Mouse (Mus musculus) intestine, embryonic 14.5 days (tissue): ENCODE results near the gene Tmem91. TPM values are rescaled to one million over a fixed set of nuclear protein-coding genes. Genes with fewer than 3 reads are reported as not detected.

Experiments
- ATAC-seq: fragments of 200-750 bp; cut with Nextera tagmentation; replicated peaks from 2 replicates; pipeline ENCODE4 v1.8.0; 2017; ENCODE audit warnings: low read depth, moderate number of reproducible peaks, moderate TSS enrichment, moderate library complexity; ENCODE audit not compliant: low FRiP score, low TSS enrichment
- DNase-seq: peaks from one replicate; pipeline ENCODE4 v3.0.0-alpha.2; 2018; ENCODE audit warnings: low spot score
- H3K27ac ChIP-seq: fragments of 300-500 bp; sonication (generic); 2 replicates; pipeline ENCODE4 v1.5.1; 2014; ENCODE audit warnings: low read depth, mild to moderate bottlenecking, control low read depth
- H3K27me3 ChIP-seq: fragments of 300-500 bp; sonication (generic); replicated peaks from 2 replicates; pipeline ENCODE4 v1.6.1; 2014; ENCODE audit warnings: low read length, control low read depth; ENCODE audit not compliant: control insufficient read depth, insufficient read depth
- H3K36me3 ChIP-seq: fragments of 300-500 bp; sonication (generic); 2 replicates; pipeline ENCODE4 v1.6.1; 2014; ENCODE audit warnings: low read length, control low read depth; ENCODE audit not compliant: control insufficient read depth, insufficient read depth
- H3K4me1 ChIP-seq: fragments of 300-500 bp; sonication (generic); replicated peaks from 2 replicates; pipeline ENCODE4 v1.6.1; 2014; ENCODE audit warnings: low read length, control low read depth, mixed read lengths; ENCODE audit not compliant: control insufficient read depth, insufficient read depth
- H3K4me2 ChIP-seq: fragments of 300-500 bp; sonication (generic); 2 replicates; pipeline ENCODE4 v1.6.1; 2014; ENCODE audit warnings: low read length
- H3K4me3 ChIP-seq: fragments of 300-500 bp; sonication (generic); 2 replicates; pipeline ENCODE4 v1.5.1; 2014; ENCODE audit warnings: low read depth, low read length, control low read depth, mixed read lengths
- H3K9ac ChIP-seq: fragments of 300-500 bp; sonication (generic); 2 replicates; pipeline ENCODE4 v1.6.1; 2014; ENCODE audit warnings: mild to moderate bottlenecking, low read length
- H3K9me3 ChIP-seq: fragments of 300-500 bp; sonication (generic); 2 replicates; pipeline ENCODE4 v1.6.1; 2016; ENCODE audit warnings: low read length, control low read depth; ENCODE audit not compliant: control insufficient read depth
- WGBS: fragments of 180-500 bp; shearing (Covaris S2); extraction: QIAGEN DNeasy Blood & Tissue Kit; methylation state at CpG from one replicate; pipeline ENCODE4 v1.1.7; 2014; 5-methylcytosine and 5-hydroxymethylcytosine counted together
- polyA plus RNA-seq: library from polyadenylated mRNA; unstranded; fragments of >200 nt; fragmentation: Nextera tagmentation; extraction: Ambion mirVana; gene quantifications from 2 replicates; pipeline ENCODE4 v1.2.1, GENCODE M21; 2014

Tmem91 gene
- polyA plus RNA-seq, 1 experiment from 2014 or later = 2.2 TPM

DNA sequence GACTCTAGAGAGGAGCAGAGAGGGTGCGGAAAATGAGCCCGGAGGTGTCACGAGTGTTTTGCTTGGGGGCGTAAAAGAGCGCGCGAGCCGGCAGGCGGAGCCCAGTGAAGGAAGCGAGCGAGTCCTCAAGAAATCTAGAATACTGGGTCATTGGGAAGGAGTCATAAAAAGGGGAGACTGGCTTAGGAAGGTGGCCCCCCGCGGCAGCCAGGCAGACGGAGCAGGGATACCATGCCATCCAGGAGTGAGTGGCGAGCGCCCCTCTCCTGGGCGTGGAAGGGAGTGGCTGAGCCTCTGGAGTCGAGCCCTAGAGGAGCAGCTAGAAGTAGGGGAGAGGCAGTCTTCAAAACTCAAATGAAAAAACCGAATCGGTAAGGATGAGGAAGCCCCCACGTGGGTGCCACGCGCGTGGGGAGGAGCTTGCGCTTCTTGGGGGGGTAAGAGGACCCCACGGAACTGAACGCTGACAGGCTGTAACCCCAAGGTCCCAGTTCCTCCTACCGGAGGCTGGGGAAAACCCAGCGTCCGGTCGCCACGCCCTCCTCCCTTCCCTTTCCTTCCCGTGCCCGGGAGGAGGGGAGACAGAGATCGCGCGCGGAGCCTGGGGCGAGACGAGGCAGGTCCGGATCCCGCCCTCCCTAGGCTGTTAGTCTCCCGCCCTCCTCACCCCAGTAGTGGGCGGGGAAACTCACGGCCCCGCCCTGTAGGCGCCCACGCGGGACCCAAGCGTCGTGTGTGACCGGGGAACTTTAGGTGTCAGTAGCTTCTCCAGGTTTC, 14.0 kb upstream of the Tmem91 start:
- DNase-seq = peak; percentile 81
- Histone ChIP-seq H3K36me3 (no peaks in the 10 kb centered on the region), H3K9me3 (no peaks in the 10 kb centered on the region), H3K9ac (peak overlapping the region; percentile 43), H3K4me1 (peaks cover 10% of the 10 kb centered on the region; the same call in 1 of the 2 replicates), H3K4me2 (peak overlapping the region; percentile 90), H3K27ac (0 out of 2 replicates have a peak overlapping the region, but pooled peaks have one; percentile 3), H3K27me3 (peaks cover 13% of the 10 kb centered on the region; the same call in 1 of the 2 replicates), H3K4me3 (peak overlapping the region; percentile 59)
- ATAC-seq = peak; percentile 51
- under 1% methylated on average over 51 of the region's 52 CpGs for WGBS

GRCm38 (mm10) chr7:25687811-25688401, 12.9 kb upstream of the Tmem91 start:
- Histone ChIP-seq H3K27me3 (peaks cover 13% of the 10 kb centered on the region; the same call in 1 of the 2 replicates), H3K4me2 (peak overlapping the region; percentile 90), H3K4me3 (peak overlapping the region; percentile 59), H3K9me3 (no peaks in the 10 kb centered on the region), H3K36me3 (peaks cover 2% of the 10 kb centered on the region; the same call in 1 of the 2 replicates), H3K9ac (peak overlapping the region; percentile 43), H3K27ac (peak overlapping the region; percentile 22; the same call in 1 of the 2 replicates), H3K4me1 (peaks cover 10% of the 10 kb centered on the region; the same call in 1 of the 2 replicates)
- DNase-seq (peak; percentile 70), ATAC-seq (no peak)
- WGBS = under 1% methylated on average over 47 of the region's 47 CpGs

DNA sequence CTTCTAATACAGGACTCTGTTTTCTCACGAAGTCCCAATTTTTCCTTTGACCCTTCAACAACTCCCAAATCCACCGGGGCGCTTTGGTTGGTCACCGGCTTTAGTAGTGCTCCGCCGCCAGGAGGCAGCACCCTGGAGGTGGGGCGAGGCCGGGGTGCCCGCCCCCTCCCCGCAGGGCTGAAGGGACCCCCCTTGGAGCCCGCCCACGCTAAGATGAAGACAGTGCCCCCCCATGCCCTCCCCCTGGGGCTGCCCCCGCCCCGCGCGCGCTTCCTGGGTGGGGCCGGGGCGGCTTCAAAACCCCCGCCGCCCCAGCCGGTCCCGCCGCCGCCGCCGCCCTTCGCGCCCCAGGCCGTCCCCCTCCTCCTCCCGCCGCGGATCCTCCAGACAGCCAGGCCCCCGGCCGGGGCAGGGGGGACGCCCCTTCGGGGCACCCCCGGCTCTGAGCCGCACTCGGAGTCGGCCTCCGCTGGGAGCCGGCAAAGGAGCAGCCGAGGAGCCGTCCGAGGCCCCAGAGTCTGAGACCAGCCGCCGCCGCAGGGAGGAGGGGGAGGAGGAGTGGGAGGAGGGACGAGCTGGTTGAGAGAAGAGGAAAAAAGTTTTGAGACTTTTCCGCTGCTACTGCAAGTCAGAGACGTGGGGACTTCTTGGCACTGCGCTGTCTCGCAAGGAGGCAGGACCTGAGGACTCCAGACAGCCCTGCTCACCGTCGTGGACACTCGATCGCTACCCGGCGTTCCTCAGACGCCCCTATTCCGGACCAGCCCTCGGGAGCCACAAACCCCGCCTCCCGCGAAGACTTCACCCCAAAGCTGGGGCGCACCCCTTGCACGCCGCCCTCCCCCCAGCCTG, 11.9 kb upstream of the Tmem91 start, which contains the start of gene Tgfb1:
Tgfb1 (plus strand) TSS at position 323 of the 852 bp plus-strand sequence.
- Histone ChIP-seq H3K9me3 (no peaks in the 10 kb centered on the region), H3K9ac (peak within 1 kb of the TSS; percentile 65), H3K27ac (peak within 1 kb of the TSS; percentile 62), H3K4me3 (peak within 1 kb of the TSS; percentile 59), H3K36me3 (peaks cover 4% of the 10 kb centered on the region; the same call in 1 of the 2 replicates), H3K27me3 (peaks cover 13% of the 10 kb centered on the region; the same call in 1 of the 2 replicates), H3K4me2 (peak within 1 kb of the TSS; percentile 90), H3K4me1 (peaks cover 10% of the 10 kb centered on the region; the same call in 1 of the 2 replicates)
- DNase-seq (peak; percentile 92), ATAC-seq (peak; percentile 47; the same call in 1 of the 2 replicates)
- under 1% methylated on average over 54 of the region's 69 CpGs for WGBS

GRCm38 (mm10) chr7:25685926-25686470, 11.0 kb upstream of the Tmem91 start:
- Histone ChIP-seq H3K4me3 (0 out of 2 replicates have a peak overlapping the region, but pooled peaks have one; percentile 59), H3K9me3 (no peaks in the 10 kb centered on the region), H3K9ac (no peak overlapping the region), H3K27me3 (peaks cover 13% of the 10 kb centered on the region; the same call in 1 of the 2 replicates), H3K4me2 (peak overlapping the region; percentile 90), H3K36me3 (peaks cover 4% of the 10 kb centered on the region; the same call in 1 of the 2 replicates), H3K4me1 (peaks cover 13% of the 10 kb centered on the region; the same call in 1 of the 2 replicates), H3K27ac (no peak overlapping the region)
- 71% methylated on average over 21 of the region's 21 CpGs for WGBS
- no peak for DNase-seq
- no peak for ATAC-seq

GRCm38 (mm10) chr7:25684659-25685058, 9.7 kb upstream of the Tmem91 start:
- Histone ChIP-seq H3K4me2 (no peak overlapping the region), H3K27ac (no peak overlapping the region), H3K27me3 (peaks cover 13% of the 10 kb centered on the region; the same call in 1 of the 2 replicates), H3K4me3 (no peak overlapping the region), H3K36me3 (peaks cover 4% of the 10 kb centered on the region; the same call in 1 of the 2 replicates), H3K4me1 (peaks cover 18% of the 10 kb centered on the region; the same call in 1 of the 2 replicates), H3K9me3 (no peaks in the 10 kb centered on the region), H3K9ac (no peak overlapping the region)
- DNase-seq = no peak
- ATAC-seq = no peak
- 88% methylated on average over 6 of the region's 6 CpGs for WGBS

DNA sequence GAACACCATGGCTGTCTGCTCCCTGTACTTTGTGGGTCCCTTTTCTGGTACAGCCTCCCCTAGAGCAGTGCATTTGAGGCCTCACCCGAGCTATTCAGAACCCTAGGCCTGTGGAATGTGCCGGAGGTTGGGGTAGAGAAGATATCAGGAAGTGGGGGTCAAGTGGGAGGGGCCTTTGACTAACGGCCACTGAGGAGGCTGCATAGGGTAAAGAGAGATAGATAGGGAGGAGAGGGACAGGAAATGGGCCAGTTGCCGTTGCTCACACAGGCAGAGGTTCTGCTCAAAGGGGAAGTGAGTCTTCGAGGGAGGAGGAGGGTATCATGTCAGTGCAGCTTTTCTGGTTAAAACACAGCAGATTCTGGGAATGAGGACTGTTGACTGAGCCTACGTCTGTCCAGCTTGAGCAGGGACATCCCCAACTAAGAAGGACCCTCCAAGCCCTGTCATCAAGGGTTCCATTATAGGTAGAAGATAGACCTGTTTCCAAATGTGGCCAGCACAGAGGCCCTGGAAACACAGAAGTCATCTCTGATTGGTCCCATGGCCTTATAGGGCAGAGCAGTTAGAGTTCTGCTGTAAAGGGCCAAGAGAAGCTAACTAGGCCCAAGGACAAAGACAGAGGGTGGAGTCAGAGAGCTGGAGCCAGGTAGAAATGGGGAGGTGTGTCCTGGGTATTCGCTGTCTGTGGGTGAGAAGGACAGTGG, 8.7 kb upstream of the Tmem91 start:
- ATAC-seq = no peak
- Histone ChIP-seq H3K36me3 (peaks cover 4% of the 10 kb centered on the region; the same call in 1 of the 2 replicates), H3K4me2 (no peak overlapping the region), H3K9me3 (no peaks in the 10 kb centered on the region), H3K9ac (no peak overlapping the region), H3K4me3 (no peak overlapping the region), H3K27ac (no peak overlapping the region), H3K4me1 (peaks cover 15% of the 10 kb centered on the region; the same call in 1 of the 2 replicates), H3K27me3 (peaks cover 13% of the 10 kb centered on the region; the same call in 1 of the 2 replicates)
- no peak for DNase-seq
- WGBS = 54% methylated on average over 7 of the region's 7 CpGs

DNA sequence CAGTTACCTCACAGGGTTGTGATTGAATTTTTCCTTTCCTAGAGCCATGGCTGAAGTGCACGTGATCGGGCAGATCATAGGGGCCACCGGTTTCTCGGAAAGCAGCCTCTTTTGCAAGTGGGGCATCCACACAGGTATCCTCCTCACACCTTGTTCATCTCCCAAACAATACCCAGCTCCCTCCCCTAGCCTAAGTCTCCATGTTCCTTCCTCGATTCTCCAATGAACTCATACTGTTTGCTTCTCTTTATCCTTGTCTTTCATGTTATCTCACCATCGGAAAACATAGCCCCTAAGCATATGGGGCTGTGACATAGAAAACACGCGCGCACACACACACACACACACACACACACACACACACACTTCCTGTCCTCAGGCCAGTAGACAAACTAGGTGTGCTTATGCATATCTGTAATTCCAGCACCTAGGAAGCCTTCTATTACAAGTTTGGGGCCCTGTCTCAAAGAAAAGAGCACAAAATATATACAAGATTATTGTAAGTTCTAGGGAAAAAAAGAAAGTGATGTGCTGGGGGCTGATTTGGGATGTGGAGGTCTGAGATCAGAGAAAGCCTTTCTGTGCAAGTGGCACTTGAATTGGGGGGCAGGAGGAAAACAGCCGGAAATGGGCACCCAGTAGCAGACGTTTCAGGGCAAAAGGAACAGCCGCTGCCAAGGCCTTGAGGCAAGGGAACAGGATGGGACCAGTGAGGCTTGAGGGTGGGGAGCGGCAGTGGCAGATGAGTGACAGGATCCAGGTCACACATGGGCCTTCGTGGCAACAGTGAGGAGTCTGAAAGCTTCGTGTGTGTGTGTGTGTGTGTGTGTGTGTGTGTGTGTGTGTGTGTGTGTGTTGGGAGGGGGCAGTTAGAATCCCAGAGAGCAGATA, 6.6 kb upstream of the Tmem91 start:
- Histone ChIP-seq H3K4me3 (peak overlapping the region; percentile 60), H3K4me1 (peaks cover 8% of the 10 kb centered on the region; the same call in 1 of the 2 replicates), H3K4me2 (peak overlapping the region; percentile 60), H3K27me3 (0 out of 2 replicates have a peak, but pooled peaks cover 7% of the 10 kb centered on the region), H3K9me3 (no peaks in the 10 kb centered on the region), H3K9ac (no peak overlapping the region), H3K36me3 (peaks cover 4% of the 10 kb centered on the region; the same call in 1 of the 2 replicates), H3K27ac (0 out of 2 replicates have a peak overlapping the region, but pooled peaks have one; percentile 80)
- WGBS = 54% methylated on average over 15 of the region's 15 CpGs
- DNase-seq (no peak), ATAC-seq (peak; percentile 7; the same call in 1 of the 2 replicates)
